Mouse (Mus musculus) myocyte (in vitro differentiated cells): ENCODE measurements around the gene Rab17. TPM values are rescaled to one million over a fixed set of nuclear protein-coding genes. Genes with fewer than 3 reads are reported as not detected.

Experiments
- H3K27me3 ChIP-seq: one replicate; pipeline ENCODE4 v1.6.1; 2011; ENCODE audit not compliant: control insufficient read depth, insufficient read depth, insufficient read length
- H3K36me3 ChIP-seq: one replicate; pipeline ENCODE4 v1.6.1; 2011; ENCODE audit not compliant: control insufficient read depth, insufficient read depth
- H3K4me2 ChIP-seq: one replicate; pipeline ENCODE4 v1.6.1; 2011; ENCODE audit warnings: low read depth, control low read depth
- H3K4me3 ChIP-seq: one replicate; pipeline ENCODE4 v1.5.1; 2011; ENCODE audit warnings: mild to moderate bottlenecking, control low read depth, moderate library complexity
- H3K79me2 ChIP-seq: one replicate; pipeline ENCODE4 v1.6.1; 2011; ENCODE audit not compliant: control insufficient read depth, insufficient read depth
- H3ac ChIP-seq: one replicate; pipeline ENCODE4 v1.6.1; 2011; ENCODE audit not compliant: control insufficient read depth, insufficient read length
- CEBPB ChIP-seq: IDR thresholded peaks from 2 replicates; pipeline ENCODE4 v1.6.1; 2011; ENCODE audit warnings: mild to moderate bottlenecking, moderate library complexity; ENCODE audit not compliant: poor library complexity, insufficient read depth, severe bottlenecking
- E2F4 ChIP-seq: IDR thresholded peaks from one replicate; pipeline ENCODE4 v1.6.1; 2011; ENCODE audit warnings: mild to moderate bottlenecking, control low read depth, moderate library complexity; ENCODE audit not compliant: insufficient read depth
- MAX ChIP-seq: IDR thresholded peaks from one replicate; pipeline ENCODE4 v1.6.1; 2011; ENCODE audit warnings: low read depth, mild to moderate bottlenecking, control low read depth
- MYOD1 ChIP-seq, 3 experiments: IDR thresholded peaks; one replicate each; pipeline ENCODE4 v1.6.1; 2011; ENCODE audit warnings: control low read depth in 2 of 3, low read depth in 2 of 3, mild to moderate bottlenecking in 2 of 3, moderate library complexity in 1 of 3; ENCODE audit not compliant: insufficient read length in 2 of 3, control insufficient read depth in 1 of 3
- MYOG ChIP-seq, 3 experiments: IDR thresholded peaks; one replicate each; pipeline ENCODE4 v1.6.1; 2011; ENCODE audit warnings: control low read depth in 2 of 3, low read depth in 2 of 3, mild to moderate bottlenecking in 2 of 3; ENCODE audit not compliant: insufficient read length in 2 of 3, control insufficient read depth in 1 of 3, insufficient read depth in 1 of 3
- POLR2A ChIP-seq: IDR thresholded peaks from one replicate; pipeline ENCODE4 v1.6.1; 2011; ENCODE audit warnings: low read depth, mild to moderate bottlenecking, control low read depth, moderate library complexity; ENCODE audit not compliant: insufficient read length
- POLR2AphosphoS2 ChIP-seq: IDR thresholded peaks from one replicate; pipeline ENCODE4 v1.6.1; 2011; ENCODE audit warnings: low read depth, control low read depth; ENCODE audit not compliant: insufficient read length
- REST ChIP-seq: IDR thresholded peaks from one replicate; pipeline ENCODE4 v1.6.1; 2011; ENCODE audit warnings: mild to moderate bottlenecking, control low read depth, moderate library complexity; ENCODE audit not compliant: insufficient read depth, insufficient read length
- SRF ChIP-seq: IDR thresholded peaks from one replicate; pipeline ENCODE4 v1.6.1; 2011; ENCODE audit warnings: low read depth; ENCODE audit not compliant: control insufficient read depth, insufficient read length
- TCF12 ChIP-seq: IDR thresholded peaks from one replicate; pipeline ENCODE4 v1.6.1; 2011; ENCODE audit warnings: mild to moderate bottlenecking, control low read depth; ENCODE audit not compliant: poor library complexity, insufficient read depth, severe bottlenecking
- TCF3 ChIP-seq: IDR thresholded peaks from one replicate; pipeline ENCODE4 v1.6.1; 2011; ENCODE audit warnings: low read depth, control low read depth; ENCODE audit not compliant: insufficient read length
- USF1 ChIP-seq: IDR thresholded peaks from one replicate; pipeline ENCODE4 v1.6.1; 2011; ENCODE audit warnings: low read depth, mild to moderate bottlenecking, control low read depth, moderate library complexity
- polyA plus RNA-seq: library from polyadenylated mRNA; unstranded; fragments of >200 nt; fragmentation: generic; extraction: Trizol; gene quantifications from one replicate; pipeline ENCODE4 v1.2.1, GENCODE M21; 2012; ENCODE audit warnings: missing spikeins

Rab17 gene
- polyA plus RNA-seq: not detected

DNA sequence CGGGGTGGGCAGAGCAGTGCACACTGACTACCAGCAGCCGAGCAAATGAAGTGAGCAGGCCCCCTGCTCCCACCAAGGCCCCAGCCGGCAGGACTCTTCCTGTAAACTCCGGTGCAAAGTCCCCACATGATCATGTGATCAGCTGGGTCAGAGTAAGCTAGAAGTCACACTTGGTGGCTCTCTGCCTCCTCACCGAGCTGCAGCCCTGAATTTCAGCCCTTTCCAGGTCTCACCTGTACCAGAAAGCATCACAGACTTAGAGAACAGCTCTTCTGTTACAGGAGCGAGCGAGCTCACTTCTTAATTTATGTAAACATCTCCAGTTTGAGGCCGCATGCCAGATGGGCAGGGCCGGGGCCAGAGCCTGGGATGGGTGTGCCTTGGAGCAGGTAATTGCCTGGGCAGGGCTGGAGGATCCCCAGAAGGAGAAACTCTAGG lies at the start of gene Rab17:
TSS of gene Rab17 (minus strand) at position 315 of the 438 bp plus-strand sequence.
- Histone ChIP-seq H3K27me3 (no peaks in the 10 kb centered on the region), H3K79me2 (no peaks in the 10 kb centered on the region), H3K36me3 (no peaks in the 10 kb centered on the region), H3ac (no peak within 1 kb of the TSS), H3K4me3 (no peak within 1 kb of the TSS), H3K4me2 (no peak within 1 kb of the TSS)
- no peak for TF ChIP-seq SRF
- TF ChIP-seq POLR2AphosphoS2: no peak
- no peak for TF ChIP-seq CEBPB
- TF ChIP-seq TCF3: no peak
- no peak for TF ChIP-seq MAX
- TF ChIP-seq MYOD1 (IDR thresholded peaks at IDR 0.05; ENCODE audit: control insufficient read depth in 1 of 3, insufficient read length in 2 of 3, low read depth in 2 of 3): no peak
- TF ChIP-seq POLR2A: no peak

DNA sequence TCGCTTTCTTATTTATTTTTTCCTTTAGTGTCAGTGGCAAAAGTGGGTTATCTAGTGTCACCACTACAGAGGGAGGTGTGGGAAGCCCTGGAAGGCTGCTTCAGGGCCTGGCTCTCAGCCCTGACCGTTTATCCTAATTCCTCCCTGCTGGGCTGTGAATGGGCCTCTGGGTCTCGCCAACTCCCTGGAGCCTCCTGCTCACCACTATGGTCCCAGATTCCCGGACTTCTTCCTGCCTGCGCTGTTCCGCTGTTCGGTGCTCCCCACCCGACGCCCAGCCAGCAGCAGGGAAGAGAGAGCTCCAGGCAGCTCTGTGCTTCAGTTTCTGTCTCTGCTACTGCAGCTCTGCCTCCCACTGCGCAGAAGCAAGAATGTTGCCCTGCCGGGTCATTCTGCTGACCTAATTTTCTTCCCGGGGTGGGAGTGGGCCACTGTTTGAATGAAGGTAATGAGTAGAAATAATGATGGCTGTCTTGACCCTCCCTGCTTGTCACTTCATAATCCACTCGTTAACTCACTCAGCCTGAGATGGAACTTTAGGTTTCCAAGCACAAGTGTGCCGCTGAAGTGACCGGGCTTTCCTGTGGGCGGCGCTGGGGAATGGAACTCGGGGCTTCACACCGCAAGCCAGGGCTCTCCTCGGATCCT lies 47.8 kb upstream of the Rab17 start:
- H3K79me2 ChIP-seq: peaks cover 45% of the 10 kb centered on the region
- H3K4me2 ChIP-seq: no peak overlapping the region
- H3K27me3 ChIP-seq: no peaks in the 10 kb centered on the region
- no peaks in the 10 kb centered on the region for H3K36me3 ChIP-seq
- no peak for TF ChIP-seq POLR2AphosphoS2
- no peak for TF ChIP-seq REST
- no peak for TF ChIP-seq MYOD1 (IDR thresholded peaks at IDR 0.05; ENCODE audit: control insufficient read depth in 1 of 3, insufficient read length in 2 of 3, low read depth in 2 of 3)
- TF ChIP-seq CEBPB: no peak
- TF ChIP-seq MAX: no peak
- no peak for TF ChIP-seq POLR2A
- TF ChIP-seq USF1: no peak
- TF ChIP-seq TCF12: no peak
- no peak for TF ChIP-seq SRF
- no peak for TF ChIP-seq E2F4
- no peak for TF ChIP-seq TCF3
- no peak for TF ChIP-seq MYOG (IDR thresholded peaks at IDR 0.05; ENCODE audit: control insufficient read depth in 1 of 3, insufficient read depth in 1 of 3, insufficient read length in 2 of 3, low read depth in 2 of 3)
- H3ac ChIP-seq: no peak overlapping the region
- H3K4me3 ChIP-seq: no peak overlapping the region

GRCm38 (mm10) chr1:91015571-91015970 lies 46.1 kb upstream of the Rab17 start:
- Histone ChIP-seq H3K27me3 (no peaks in the 10 kb centered on the region), H3K4me2 (no peak overlapping the region), H3K79me2 (peaks cover 49% of the 10 kb centered on the region), H3K36me3 (no peaks in the 10 kb centered on the region), H3K4me3 (no peak overlapping the region), H3ac (no peak overlapping the region)
- no peak for TF ChIP-seq POLR2A
- TF ChIP-seq MYOG (IDR thresholded peaks at IDR 0.05; ENCODE audit: control insufficient read depth in 1 of 3, insufficient read depth in 1 of 3, insufficient read length in 2 of 3, low read depth in 2 of 3): no peak
- TF ChIP-seq MYOD1 (IDR thresholded peaks at IDR 0.05; ENCODE audit: control insufficient read depth in 1 of 3, insufficient read length in 2 of 3, low read depth in 2 of 3): no peak
- TF ChIP-seq TCF3: no peak
- no peak for TF ChIP-seq TCF12
- TF ChIP-seq E2F4: no peak
- TF ChIP-seq CEBPB: no peak
- TF ChIP-seq SRF: no peak
- no peak for TF ChIP-seq MAX
- TF ChIP-seq USF1: no peak
- no peak for TF ChIP-seq POLR2AphosphoS2
- TF ChIP-seq REST: no peak

DNA sequence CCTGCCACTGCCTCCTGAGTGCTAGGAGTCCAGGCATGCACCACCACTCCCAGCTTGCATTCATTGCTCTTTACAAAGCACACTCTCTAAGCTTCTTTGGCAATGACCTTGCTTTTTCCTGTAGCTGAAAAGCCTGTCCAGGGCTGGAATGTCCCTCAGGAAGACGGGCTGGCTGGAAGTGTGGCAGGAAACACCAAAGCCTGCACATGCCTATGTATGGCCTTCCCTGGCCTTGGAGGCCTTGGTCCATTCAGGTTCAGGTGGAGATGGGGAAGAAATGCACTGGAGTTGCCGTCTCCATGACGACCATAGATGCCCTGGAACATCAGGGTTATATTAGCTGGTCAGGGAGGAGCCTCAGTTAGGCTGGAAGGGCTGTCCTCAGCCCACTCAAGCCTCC lies 44.3 kb upstream of the Rab17 start:
- H3K4me2 ChIP-seq: no peak overlapping the region
- H3ac ChIP-seq: no peak overlapping the region
- H3K36me3 ChIP-seq: no peaks in the 10 kb centered on the region
- H3K4me3 ChIP-seq: no peak overlapping the region
- TF ChIP-seq MAX (no peak), POLR2A (no peak), MYOG (IDR thresholded peaks at IDR 0.05; ENCODE audit: control insufficient read depth in 1 of 3, insufficient read depth in 1 of 3, insufficient read length in 2 of 3, low read depth in 2 of 3) (no peak), TCF12 (no peak), REST (no peak), E2F4 (no peak), SRF (no peak), TCF3 (no peak), CEBPB (no peak), MYOD1 (IDR thresholded peaks at IDR 0.05; ENCODE audit: control insufficient read depth in 1 of 3, insufficient read length in 2 of 3, low read depth in 2 of 3) (no peak), USF1 (no peak), POLR2AphosphoS2 (no peak)
- H3K27me3 ChIP-seq: no peaks in the 10 kb centered on the region
- H3K79me2 ChIP-seq: peaks cover 55% of the 10 kb centered on the region

GRCm38 (mm10) chr1:91011336-91011735 lies 41.9 kb upstream of the Rab17 start:
- no peak overlapping the region for H3K4me2 ChIP-seq
- no peak overlapping the region for H3ac ChIP-seq
- H3K4me3 ChIP-seq: no peak overlapping the region
- TF ChIP-seq MYOD1 (IDR thresholded peaks at IDR 0.05; ENCODE audit: control insufficient read depth in 1 of 3, insufficient read length in 2 of 3, low read depth in 2 of 3): no peak
- TF ChIP-seq MYOG (IDR thresholded peaks at IDR 0.05; ENCODE audit: control insufficient read depth in 1 of 3, insufficient read depth in 1 of 3, insufficient read length in 2 of 3, low read depth in 2 of 3): no peak
- TF ChIP-seq E2F4: no peak
- TF ChIP-seq USF1: no peak
- TF ChIP-seq POLR2A: no peak
- no peak for TF ChIP-seq TCF3
- H3K36me3 ChIP-seq: no peaks in the 10 kb centered on the region
- H3K27me3 ChIP-seq: no peaks in the 10 kb centered on the region
- peaks cover 61% of the 10 kb centered on the region for H3K79me2 ChIP-seq
